Mouse (Mus musculus): ENCODE measurements around the gene Sgip1.

- TF ChIP-seq CTCF (IDR thresholded peaks at IDR 0.05; ENCODE audit: borderline replicate concordance, control insufficient read depth, extremely low read depth, insufficient read depth, low read length, poor library complexity) (no peak), POLR2A (IDR thresholded peaks at IDR 0.05; ENCODE audit: control insufficient read depth, extremely low read depth, insufficient read depth, low read length, poor library complexity) (no peak)
These were observed 68.2 kb downstream of the Sgip1 start for GRCm38 (mm10) chr4:102809296-102809695.
